Mouse (Mus musculus) embryonic facial prominence, embryonic 14.5 days (tissue): ENCODE measurements at regions not wholly inside any gene's neighbourhood (a gene's known extent, or its start where the extent isn't known, plus 50 kb on each side); places are given as distances from the start of the nearest gene placed in this dataset.
A peak's percentile ranks its signal among the peaks of the same experiment; 100 is the strongest.

Source experiments
- ATAC-seq: fragments of 200-750 bp; cut with Nextera tagmentation; 2 replicates; pipeline ENCODE4 v1.8.0; 2017; ENCODE audit warnings: low read depth, moderate number of reproducible peaks, moderate TSS enrichment
- DNase-seq: peaks from one replicate; pipeline ENCODE4 v3.0.0-alpha.2; 2015; ENCODE audit warnings: low spot score
- H3K27ac ChIP-seq: fragments of 300-500 bp; sonication (generic); replicated peaks from 2 replicates; pipeline ENCODE4 v1.5.1; 2014; ENCODE audit warnings: low read depth, mild to moderate bottlenecking, low read length, moderate library complexity
- H3K27me3 ChIP-seq: fragments of 300-500 bp; sonication (generic); replicated peaks from 2 replicates; pipeline ENCODE4 v1.6.1; 2014; ENCODE audit warnings: low read length; ENCODE audit not compliant: control insufficient read depth, insufficient read depth
- H3K36me3 ChIP-seq: fragments of 300-500 bp; sonication (generic); 2 replicates; pipeline ENCODE4 v1.6.1; 2014; ENCODE audit warnings: low read length, mixed read lengths; ENCODE audit not compliant: control insufficient read depth, insufficient read depth
- H3K4me1 ChIP-seq: fragments of 300-500 bp; sonication (generic); 2 replicates; pipeline ENCODE4 v1.6.1; 2014; ENCODE audit warnings: antibody characterized with exemption, low read length; ENCODE audit not compliant: control insufficient read depth, insufficient read depth
- H3K4me2 ChIP-seq: fragments of 300-500 bp; sonication (generic); 2 replicates; pipeline ENCODE4 v1.6.1; 2014; ENCODE audit warnings: low read depth, mild to moderate bottlenecking, low read length, moderate library complexity, mixed read lengths
- H3K4me3 ChIP-seq: fragments of 300-500 bp; sonication (generic); 2 replicates; pipeline ENCODE4 v1.5.1; 2014; ENCODE audit warnings: low read depth, mild to moderate bottlenecking, low read length
- H3K9ac ChIP-seq: fragments of 300-500 bp; sonication (generic); 2 replicates; pipeline ENCODE4 v1.6.1; 2014; ENCODE audit warnings: low read depth, mild to moderate bottlenecking, low read length, moderate library complexity, mixed read lengths
- H3K9me3 ChIP-seq: fragments of 300-500 bp; sonication (generic); 2 replicates; pipeline ENCODE4 v1.6.1; 2016; ENCODE audit warnings: low read length; ENCODE audit not compliant: control insufficient read depth
- WGBS: fragments of 180-500 bp; shearing (Covaris S2); extraction: QIAGEN DNeasy Blood & Tissue Kit; methylation state at CpG from one replicate; pipeline ENCODE4 v1.1.7; 2014; 5-methylcytosine and 5-hydroxymethylcytosine counted together

DNA sequence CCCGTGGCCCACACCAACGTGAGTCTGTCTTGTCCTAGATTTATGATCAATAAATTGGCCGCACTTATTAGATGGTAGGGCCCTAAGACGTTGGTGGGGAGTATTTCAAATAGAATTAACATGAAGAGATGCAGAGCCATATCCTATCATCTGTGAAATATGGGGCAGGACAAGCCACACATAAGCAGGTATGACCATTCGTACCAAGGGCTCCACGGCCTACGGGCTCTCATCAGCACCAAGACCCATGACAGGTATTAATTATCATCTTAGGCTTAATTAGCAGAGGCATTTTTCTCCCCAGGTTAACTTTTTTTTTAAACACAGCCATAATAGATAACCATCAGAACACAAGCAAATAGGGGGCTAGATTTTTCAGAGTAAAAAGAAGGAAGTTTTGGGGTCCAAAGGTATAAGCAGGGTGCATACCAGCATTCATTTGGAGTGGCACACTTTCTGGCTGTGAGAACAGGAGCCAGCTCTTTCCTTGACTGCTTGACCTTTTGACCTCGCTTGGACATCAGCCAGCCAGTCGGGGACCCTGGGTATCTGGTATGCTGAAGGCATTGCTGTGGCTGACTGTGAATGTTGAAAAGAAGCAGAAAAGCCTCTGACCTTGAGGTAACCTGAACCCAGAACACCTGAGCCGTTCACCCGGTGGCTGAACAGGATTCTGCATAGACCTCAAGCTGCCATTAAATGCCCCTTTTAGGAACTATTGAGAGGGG, 185.8 kb downstream of the Snx10 start:
- H3K9me3 ChIP-seq, result no peaks in the 10 kb centered on the region
- H3K4me2 ChIP-seq, result no peak overlapping the region
- no peaks in the 10 kb centered on the region for H3K27me3 ChIP-seq
- no peak overlapping the region for H3K4me3 ChIP-seq
- 43% methylated on average over 11 of the region's 11 CpGs for WGBS
- H3K4me1 ChIP-seq, result peaks cover 7% of the 10 kb centered on the region
- H3K36me3 ChIP-seq, result no peaks in the 10 kb centered on the region
- ATAC-seq, result no peak
- H3K9ac ChIP-seq, result no peak overlapping the region
- H3K27ac ChIP-seq, result no peak overlapping the region
- DNase-seq, result no peak

DNA sequence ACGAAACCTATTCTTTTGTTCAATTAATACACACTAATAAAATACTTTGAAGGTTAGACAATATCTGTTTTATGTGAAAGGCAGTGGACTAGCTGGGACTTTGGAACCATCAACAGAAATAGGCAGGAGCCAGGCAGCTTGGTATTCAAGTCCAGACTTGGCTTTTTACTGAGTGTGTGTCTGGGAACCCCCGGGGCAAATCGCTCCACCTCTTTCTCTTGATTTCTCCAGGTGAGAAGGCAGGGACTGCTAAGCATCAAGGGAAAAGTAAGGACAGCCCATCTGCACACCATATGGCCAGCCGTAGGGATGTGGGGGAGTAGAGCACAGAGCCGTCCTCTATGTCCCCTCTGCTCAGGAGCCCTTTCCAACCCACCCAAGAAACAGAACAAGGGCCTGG, 186.5 kb downstream of the Snx10 start:
- ATAC-seq, result no peak
- no peak overlapping the region for H3K4me2 ChIP-seq
- WGBS, result 45% methylated on average over 5 of the region's 5 CpGs

DNA sequence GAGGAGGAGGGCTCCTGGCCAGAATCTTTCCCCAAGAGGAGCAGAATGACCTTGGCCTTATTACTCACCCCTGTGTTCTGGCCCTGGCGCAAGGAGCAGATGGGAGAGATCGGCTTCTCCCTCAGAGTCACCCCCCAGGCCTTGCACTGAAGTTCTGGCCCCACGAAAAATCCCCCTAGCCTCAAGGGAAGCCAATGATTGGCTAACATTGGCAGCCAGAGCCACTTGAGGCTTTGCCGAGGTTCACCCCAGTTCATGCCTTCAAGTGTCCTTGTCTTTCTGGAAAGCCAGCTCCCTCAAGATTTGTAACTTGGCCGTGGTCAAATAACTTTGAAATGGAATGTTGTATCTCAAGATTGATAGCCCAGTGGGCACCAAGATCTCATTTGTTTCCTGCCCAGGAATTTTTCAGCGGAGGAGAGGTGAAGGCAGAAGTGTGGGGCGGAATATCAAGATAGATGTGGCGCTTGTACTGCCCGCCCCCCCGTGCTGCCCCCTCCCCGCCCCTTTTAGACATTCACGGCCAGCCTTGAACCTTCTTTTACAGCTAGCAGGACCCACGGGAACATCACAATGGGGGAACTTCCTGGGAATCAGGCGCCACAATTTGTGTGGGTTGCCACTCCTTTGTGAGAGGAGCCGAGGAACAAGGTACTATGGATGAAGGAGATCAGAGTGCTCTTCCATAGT, 187.4 kb downstream of the Snx10 start:
- H3K27ac ChIP-seq, result no peak overlapping the region
- no peaks in the 10 kb centered on the region for H3K27me3 ChIP-seq
- no peak overlapping the region for H3K4me2 ChIP-seq
- WGBS, result 87% methylated on average over 15 of the region's 15 CpGs
- no peaks in the 10 kb centered on the region for H3K36me3 ChIP-seq
- H3K9ac ChIP-seq, result no peak overlapping the region
- H3K4me3 ChIP-seq, result no peak overlapping the region
- DNase-seq, result no peak
- no peaks in the 10 kb centered on the region for H3K9me3 ChIP-seq
- peaks cover 7% of the 10 kb centered on the region for H3K4me1 ChIP-seq
- ATAC-seq, result no peak

More for the DNA sequence above, 186.5 kb downstream of the Snx10 start:
- peak; percentile 42 for DNase-seq
- Histone ChIP-seq H3K9ac (no peak overlapping the region), H3K27me3 (no peaks in the 10 kb centered on the region), H3K4me3 (no peak overlapping the region), H3K27ac (no peak overlapping the region), H3K36me3 (no peaks in the 10 kb centered on the region), H3K4me1 (peaks cover 7% of the 10 kb centered on the region), H3K9me3 (no peaks in the 10 kb centered on the region)

GRCm38 (mm10) chr6:51711616-51711970, 187.9 kb downstream of the Snx10 start:
- H3K4me3 ChIP-seq, result no peak overlapping the region
- peaks cover 7% of the 10 kb centered on the region for H3K4me1 ChIP-seq
- no peak overlapping the region for H3K9ac ChIP-seq
- WGBS, result 85% methylated on average over 7 of the region's 7 CpGs
- no peaks in the 10 kb centered on the region for H3K9me3 ChIP-seq
- no peak overlapping the region for H3K4me2 ChIP-seq
- no peaks in the 10 kb centered on the region for H3K36me3 ChIP-seq
- no peaks in the 10 kb centered on the region for H3K27me3 ChIP-seq
- no peak overlapping the region for H3K27ac ChIP-seq
- DNase-seq (no peak), ATAC-seq (no peak)

- Histone ChIP-seq H3K9me3 (no peaks in the 10 kb centered on the region), H3K36me3 (no peaks in the 10 kb centered on the region), H3K4me1 (no peaks in the 10 kb centered on the region), H3K27ac (no peak overlapping the region), H3K27me3 (no peaks in the 10 kb centered on the region), H3K9ac (no peak overlapping the region), H3K4me2 (no peak overlapping the region), H3K4me3 (no peak overlapping the region)
- DNase-seq (peak; percentile 70), ATAC-seq (peak; percentile 85)
- 22% methylated on average over 8 of the region's 8 CpGs for WGBS
Observed at GRCm38 (mm10) chr6:51715158-51715840, 191.6 kb downstream of the Snx10 start.

- no peak for DNase-seq
Observed at GRCm38 (mm10) chr6:51717386-51717785, 193.7 kb downstream of the Snx10 start.

DNA sequence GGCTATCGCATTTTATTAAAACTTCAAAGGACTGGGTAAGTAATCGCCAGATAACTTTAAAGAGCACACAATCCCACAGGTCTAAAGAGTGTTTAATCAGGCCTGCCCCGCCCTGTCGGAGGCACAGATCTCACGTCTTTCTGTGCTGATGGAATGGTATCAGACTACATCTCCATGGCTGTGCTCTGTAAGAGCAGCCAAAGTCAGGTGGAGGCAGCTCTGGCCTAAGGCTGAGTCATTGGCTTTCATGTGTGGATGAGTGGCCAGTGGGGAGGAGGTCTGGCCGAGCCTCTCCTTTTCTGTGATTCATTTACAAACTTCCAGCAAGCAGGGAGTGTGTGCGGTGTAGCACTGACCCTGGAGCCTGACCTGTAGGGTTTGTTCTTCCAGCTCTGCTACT, 197.0 kb downstream of the Snx10 start:
- 76% methylated on average over 7 of the region's 7 CpGs for WGBS
- Histone ChIP-seq H3K27ac (no peak overlapping the region), H3K36me3 (no peaks in the 10 kb centered on the region), H3K9me3 (no peaks in the 10 kb centered on the region), H3K4me1 (no peaks in the 10 kb centered on the region), H3K4me3 (no peak overlapping the region), H3K9ac (no peak overlapping the region), H3K27me3 (no peaks in the 10 kb centered on the region), H3K4me2 (no peak overlapping the region)
- DNase-seq, result no peak
- no peak for ATAC-seq

More at GRCm38 (mm10) chr6:51717386-51717785, 193.7 kb downstream of the Snx10 start:
- H3K9ac ChIP-seq, result no peak overlapping the region
- H3K36me3 ChIP-seq, result no peaks in the 10 kb centered on the region
- H3K9me3 ChIP-seq, result no peaks in the 10 kb centered on the region
- no peak overlapping the region for H3K4me3 ChIP-seq
- no peak overlapping the region for H3K27ac ChIP-seq
- H3K27me3 ChIP-seq, result no peaks in the 10 kb centered on the region
- WGBS, result 80% methylated on average over 7 of the region's 7 CpGs
- H3K4me1 ChIP-seq, result no peaks in the 10 kb centered on the region
- no peak for ATAC-seq
- H3K4me2 ChIP-seq, result no peak overlapping the region

DNA sequence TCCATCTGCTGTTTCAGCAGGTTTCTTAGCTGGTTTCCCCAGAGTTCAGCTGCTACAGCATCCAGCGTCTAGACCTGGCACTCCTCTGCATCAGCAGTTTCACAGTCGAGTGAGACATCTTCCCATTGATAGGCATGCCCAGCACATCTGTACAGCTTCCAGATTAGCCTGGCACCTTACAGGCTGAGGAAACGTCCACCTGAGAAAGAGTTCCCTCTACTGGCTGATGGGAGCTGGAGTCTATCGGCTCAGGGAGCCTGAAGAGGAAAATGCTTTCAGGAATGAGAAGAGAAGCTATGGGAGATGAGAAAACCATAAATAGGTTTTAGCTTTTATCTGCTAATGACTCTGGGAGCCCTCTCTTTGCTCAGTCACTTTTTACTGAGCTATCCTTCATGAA, 199.4 kb downstream of the Snx10 start:
- DNase-seq (no peak), ATAC-seq (no peak)
- H3K4me3 ChIP-seq, result no peak overlapping the region
- WGBS, result 43% methylated on average over 4 of the region's 4 CpGs
- H3K4me2 ChIP-seq, result no peak overlapping the region
- H3K36me3 ChIP-seq, result no peaks in the 10 kb centered on the region
- no peaks in the 10 kb centered on the region for H3K27me3 ChIP-seq
- no peak overlapping the region for H3K27ac ChIP-seq
- H3K4me1 ChIP-seq, result no peaks in the 10 kb centered on the region
- H3K9ac ChIP-seq, result no peak overlapping the region
- H3K9me3 ChIP-seq, result no peaks in the 10 kb centered on the region
